Mouse (Mus musculus): ENCODE data around the gene Dbr1. TPM values are rescaled to one million over a fixed set of nuclear protein-coding genes. Genes with fewer than 3 reads are reported as not detected.
A peak's percentile ranks its signal among the peaks of the same experiment; 100 is the strongest.

Dbr1 gene
- polyA plus RNA-seq, 1 experiment from 2014 or later, result 13.9 TPM

DNA sequence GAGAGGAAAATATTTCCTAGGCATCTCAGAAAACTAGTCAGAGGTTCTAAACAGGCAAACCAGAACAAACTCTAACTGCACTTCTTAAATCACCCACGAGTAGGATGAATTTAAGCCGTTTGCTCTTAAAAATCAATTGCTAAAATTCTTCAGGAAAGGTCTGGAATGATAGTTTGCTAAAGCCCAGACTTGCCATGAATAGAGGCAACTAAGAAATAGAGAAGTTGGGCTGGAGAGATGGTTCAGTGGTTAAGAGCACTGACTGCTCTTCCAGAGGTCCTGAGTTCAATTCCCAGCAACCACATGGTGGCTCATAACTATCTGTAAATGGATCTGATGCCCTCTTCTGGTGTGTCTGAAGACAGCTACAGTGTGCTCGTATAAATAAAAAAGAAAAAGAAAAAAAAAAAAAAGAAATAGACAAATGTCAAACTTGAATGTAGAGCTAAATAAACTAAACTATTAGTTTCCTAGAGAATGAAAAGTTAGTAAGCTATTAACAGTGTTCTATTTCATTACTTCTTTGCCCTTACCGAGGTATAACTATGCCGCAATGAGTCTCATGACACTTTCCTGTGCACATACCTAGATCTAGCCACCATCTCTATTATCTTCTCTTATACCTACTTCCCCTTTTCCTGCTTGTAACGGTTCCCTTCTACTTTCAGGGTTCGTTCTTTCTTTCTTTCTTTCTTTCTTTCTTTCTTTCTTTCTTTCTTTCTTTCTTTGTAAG, 16.6 kb upstream of the Dbr1 start:
- no peak overlapping the region for H3K9ac ChIP-seq (ENCODE audit: low read depth, low read length)
- H3K27me3 ChIP-seq (ENCODE audit: control insufficient read depth, insufficient read depth, low read depth, low read length), result no peaks in the 10 kb centered on the region
- ATAC-seq (ENCODE audit: low read depth), result no peak
- H3K9me3 ChIP-seq (replicated peaks; ENCODE audit: control insufficient read depth, low read length), result no peaks in the 10 kb centered on the region
- no peak overlapping the region for H3K4me3 ChIP-seq (ENCODE audit: low read depth, low read length)
- H3K4me2 ChIP-seq (ENCODE audit: low read depth, low read length), result no peak overlapping the region
- H3K36me3 ChIP-seq (ENCODE audit: control insufficient read depth, insufficient read depth), result no peaks in the 10 kb centered on the region
- WGBS (ENCODE audit: insufficient replicate concordance), result 29% methylated on average over 7 of the region's 7 CpGs
- no peak overlapping the region for H3K27ac ChIP-seq (ENCODE audit: low read length)
- H3K4me1 ChIP-seq (ENCODE audit: control insufficient read depth, low read depth, low read length), result peaks cover 8% of the 10 kb centered on the region

- Histone ChIP-seq H3K4me3 (ENCODE audit: low read depth, low read length) (no peak overlapping the region), H3K27ac (ENCODE audit: low read length) (no peak overlapping the region), H3K4me2 (ENCODE audit: low read depth, low read length) (no peak overlapping the region), H3K4me1 (ENCODE audit: control insufficient read depth, low read depth, low read length) (peaks cover 8% of the 10 kb centered on the region), H3K9ac (ENCODE audit: low read depth, low read length) (no peak overlapping the region), H3K36me3 (ENCODE audit: control insufficient read depth, insufficient read depth) (no peaks in the 10 kb centered on the region), H3K27me3 (ENCODE audit: control insufficient read depth, insufficient read depth, low read depth, low read length) (no peaks in the 10 kb centered on the region), H3K9me3 (replicated peaks; ENCODE audit: control insufficient read depth, low read length) (no peaks in the 10 kb centered on the region)
- ATAC-seq (ENCODE audit: low read depth), result no peak
These were observed 16.1 kb upstream of the Dbr1 start for GRCm38 (mm10) chr9:99559557-99559904.

GRCm38 (mm10) chr9:99560389-99560788, 15.2 kb upstream of the Dbr1 start:
- H3K4me3 ChIP-seq (ENCODE audit: low read depth, low read length), result no peak overlapping the region
- H3K4me1 ChIP-seq (ENCODE audit: control insufficient read depth, low read depth, low read length), result peaks cover 8% of the 10 kb centered on the region
- 0 out of 2 replicates have a peak overlapping the region, but pooled peaks have one; percentile 8 for H3K4me2 ChIP-seq (ENCODE audit: low read depth, low read length)

DNA sequence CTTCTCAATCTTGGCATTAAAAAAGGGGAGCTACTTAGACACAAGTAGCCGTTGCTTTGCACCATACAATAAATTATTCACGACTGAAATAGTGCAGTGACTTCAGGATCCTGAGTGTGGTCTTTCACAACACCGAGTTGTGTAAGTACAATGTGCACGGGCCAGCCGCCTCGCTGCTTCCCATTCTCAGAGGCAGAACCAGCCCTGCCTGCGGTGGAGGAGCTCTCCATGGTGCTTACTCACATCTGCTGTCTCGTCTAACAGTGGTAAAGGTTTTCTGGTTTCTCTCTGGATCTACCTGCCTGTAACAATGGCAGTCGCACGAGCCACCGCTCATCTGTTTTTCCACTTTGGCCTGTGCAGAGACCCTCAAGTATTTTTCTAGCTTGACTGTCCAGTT, 11.9 kb upstream of the Dbr1 start:
- ATAC-seq (ENCODE audit: low read depth), result peak; percentile 23; the same call in 1 of the 2 replicates
- H3K4me3 ChIP-seq (ENCODE audit: low read depth, low read length), result no peak overlapping the region
- no peak overlapping the region for H3K9ac ChIP-seq (ENCODE audit: low read depth, low read length)
- no peak overlapping the region for H3K4me2 ChIP-seq (ENCODE audit: low read depth, low read length)
- H3K36me3 ChIP-seq (ENCODE audit: control insufficient read depth, insufficient read depth), result no peaks in the 10 kb centered on the region
- no peaks in the 10 kb centered on the region for H3K9me3 ChIP-seq (replicated peaks; ENCODE audit: control insufficient read depth, low read length)
- H3K27me3 ChIP-seq (ENCODE audit: control insufficient read depth, insufficient read depth, low read depth, low read length), result no peaks in the 10 kb centered on the region
- 8% methylated on average over 11 of the region's 11 CpGs for WGBS (ENCODE audit: insufficient replicate concordance)
- H3K4me1 ChIP-seq (ENCODE audit: control insufficient read depth, low read depth, low read length), result peaks cover 5% of the 10 kb centered on the region
- no peak overlapping the region for H3K27ac ChIP-seq (ENCODE audit: low read length)

More at GRCm38 (mm10) chr9:99560389-99560788, 15.2 kb upstream of the Dbr1 start:
- no peak overlapping the region for H3K27ac ChIP-seq (ENCODE audit: low read length)
- H3K9ac ChIP-seq (ENCODE audit: low read depth, low read length), result no peak overlapping the region
- ATAC-seq (ENCODE audit: low read depth), result no peak
- H3K9me3 ChIP-seq (replicated peaks; ENCODE audit: control insufficient read depth, low read length), result no peaks in the 10 kb centered on the region
- 79% methylated on average over 3 of the region's 3 CpGs for WGBS (ENCODE audit: insufficient replicate concordance)
- H3K36me3 ChIP-seq (ENCODE audit: control insufficient read depth, insufficient read depth), result no peaks in the 10 kb centered on the region
- no peaks in the 10 kb centered on the region for H3K27me3 ChIP-seq (ENCODE audit: control insufficient read depth, insufficient read depth, low read depth, low read length)

DNA sequence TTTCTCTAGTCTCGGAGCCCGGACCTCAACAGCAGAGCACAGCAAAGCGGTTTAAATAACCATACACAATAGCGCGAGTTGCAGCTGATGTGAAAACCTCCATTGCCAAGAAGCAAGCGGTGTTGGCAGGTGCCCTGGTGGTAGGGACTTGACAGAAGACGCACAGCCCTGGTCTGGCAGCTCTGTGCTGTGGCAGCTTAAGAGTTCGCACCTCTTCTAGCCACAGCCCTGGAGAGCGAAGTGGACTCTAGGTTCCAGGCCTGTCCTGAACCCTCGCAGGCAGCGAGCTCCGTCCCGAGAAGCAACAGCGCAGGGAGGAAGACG, 7.6 kb upstream of the Dbr1 start:
- ATAC-seq (ENCODE audit: low read depth), result no peak
- 1% methylated on average over 15 of the region's 15 CpGs for whole genome bisulfite sequencing (ENCODE audit: insufficient replicate concordance)
- Histone ChIP-seq H3K4me3 (ENCODE audit: low read depth, low read length) (peak overlapping the region; percentile 94), H3K36me3 (ENCODE audit: control insufficient read depth, insufficient read depth) (no peaks in the 10 kb centered on the region), H3K4me1 (ENCODE audit: control insufficient read depth, low read depth, low read length) (peaks cover 7% of the 10 kb centered on the region), H3K27me3 (ENCODE audit: control insufficient read depth, insufficient read depth, low read depth, low read length) (no peaks in the 10 kb centered on the region), H3K9me3 (replicated peaks; ENCODE audit: control insufficient read depth, low read length) (no peaks in the 10 kb centered on the region), H3K4me2 (ENCODE audit: low read depth, low read length) (peak overlapping the region; percentile 81), H3K27ac (ENCODE audit: low read length) (peak overlapping the region; percentile 96), H3K9ac (ENCODE audit: low read depth, low read length) (peak overlapping the region; percentile 91)

- Histone ChIP-seq H3K36me3 (ENCODE audit: control insufficient read depth, insufficient read depth) (no peaks in the 10 kb centered on the region), H3K27me3 (ENCODE audit: control insufficient read depth, insufficient read depth, low read depth, low read length) (no peaks in the 10 kb centered on the region), H3K4me2 (ENCODE audit: low read depth, low read length) (peak within 1 kb of the TSS; percentile 81), H3K4me3 (ENCODE audit: low read depth, low read length) (peak within 1 kb of the TSS; percentile 94), H3K27ac (ENCODE audit: low read length) (peak within 1 kb of the TSS; percentile 96), H3K9me3 (replicated peaks; ENCODE audit: control insufficient read depth, low read length) (no peaks in the 10 kb centered on the region), H3K9ac (ENCODE audit: low read depth, low read length) (peak within 1 kb of the TSS; percentile 91), H3K4me1 (ENCODE audit: control insufficient read depth, low read depth, low read length) (peaks cover 7% of the 10 kb centered on the region)
- ATAC-seq (ENCODE audit: low read depth), result peak; percentile 92
- under 1% methylated on average over 69 of the region's 70 CpGs for WGBS (ENCODE audit: insufficient replicate concordance)
These were observed 7.1 kb upstream of the Dbr1 start, which contains the start of gene Armc8 for GRCm38 (mm10) chr9:99568347-99569070. Gene Armc8 (minus strand): TSS chr9:99568899.

DNA sequence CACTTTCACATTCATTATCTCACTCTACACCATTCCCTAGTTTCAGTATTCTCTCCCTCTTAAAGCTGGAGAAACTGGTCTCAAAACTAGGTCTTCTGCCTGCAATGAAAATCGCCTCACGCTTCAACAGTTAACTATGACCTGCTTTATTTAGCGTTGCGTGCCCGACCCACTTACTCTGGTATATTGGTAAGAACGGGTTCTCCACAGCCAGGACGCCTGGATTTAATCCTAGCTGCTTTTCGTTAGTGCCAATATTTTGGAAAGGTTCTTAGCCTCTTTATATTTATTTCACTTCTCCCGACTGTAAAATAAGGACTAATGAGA, 6.6 kb upstream of the Dbr1 start:
- H3K36me3 ChIP-seq (ENCODE audit: control insufficient read depth, insufficient read depth), result no peaks in the 10 kb centered on the region
- no peak for ATAC-seq (ENCODE audit: low read depth)
- peaks cover 7% of the 10 kb centered on the region for H3K4me1 ChIP-seq (ENCODE audit: control insufficient read depth, low read depth, low read length)
- peak overlapping the region; percentile 81 for H3K4me2 ChIP-seq (ENCODE audit: low read depth, low read length)
- no peaks in the 10 kb centered on the region for H3K27me3 ChIP-seq (ENCODE audit: control insufficient read depth, insufficient read depth, low read depth, low read length)
- peak overlapping the region; percentile 91 for H3K9ac ChIP-seq (ENCODE audit: low read depth, low read length)
- peak overlapping the region; percentile 96 for H3K27ac ChIP-seq (ENCODE audit: low read length)
- H3K9me3 ChIP-seq (replicated peaks; ENCODE audit: control insufficient read depth, low read length), result no peaks in the 10 kb centered on the region
- H3K4me3 ChIP-seq (ENCODE audit: low read depth, low read length), result peak overlapping the region; percentile 94
- under 1% methylated on average over 9 of the region's 9 CpGs for WGBS (ENCODE audit: insufficient replicate concordance)

DNA sequence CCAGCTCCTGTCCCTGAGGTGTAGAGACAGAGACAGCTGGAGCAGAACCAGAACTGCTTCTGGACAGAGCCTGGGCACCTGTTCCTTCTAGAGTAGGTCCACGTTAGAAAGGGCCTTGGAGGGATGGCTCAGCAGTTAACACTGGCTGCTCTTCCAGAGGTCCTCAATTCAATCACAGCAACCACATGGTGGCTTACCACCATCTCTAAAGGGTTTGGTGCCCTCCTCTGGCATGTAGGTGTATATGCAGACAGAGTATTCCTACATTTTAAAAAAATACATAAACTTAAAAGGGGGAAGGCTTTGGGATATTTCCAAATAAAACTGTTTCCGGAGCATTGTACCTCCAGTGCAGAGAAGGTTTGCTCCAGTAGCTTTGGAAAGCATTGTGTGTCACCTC, 5.1 kb downstream of the Dbr1 start:
- Histone ChIP-seq H3K4me3 (ENCODE audit: low read depth, low read length) (no peak overlapping the region), H3K4me1 (ENCODE audit: control insufficient read depth, low read depth, low read length) (peaks cover 7% of the 10 kb centered on the region), H3K36me3 (ENCODE audit: control insufficient read depth, insufficient read depth) (peaks cover 28% of the 10 kb centered on the region), H3K4me2 (ENCODE audit: low read depth, low read length) (no peak overlapping the region), H3K9ac (ENCODE audit: low read depth, low read length) (no peak overlapping the region), H3K27ac (ENCODE audit: low read length) (no peak overlapping the region), H3K27me3 (ENCODE audit: control insufficient read depth, insufficient read depth, low read depth, low read length) (no peaks in the 10 kb centered on the region), H3K9me3 (replicated peaks; ENCODE audit: control insufficient read depth, low read length) (no peaks in the 10 kb centered on the region)
- 47% methylated on average over 2 of the region's 2 CpGs for WGBS (ENCODE audit: insufficient replicate concordance)
- no peak for ATAC-seq (ENCODE audit: low read depth)

- Histone ChIP-seq H3K4me3 (ENCODE audit: low read depth, low read length) (no peak overlapping the region), H3K27me3 (ENCODE audit: control insufficient read depth, insufficient read depth, low read depth, low read length) (no peaks in the 10 kb centered on the region), H3K27ac (ENCODE audit: low read length) (no peak overlapping the region), H3K9me3 (replicated peaks; ENCODE audit: control insufficient read depth, low read length) (no peaks in the 10 kb centered on the region), H3K36me3 (ENCODE audit: control insufficient read depth, insufficient read depth) (peaks cover 15% of the 10 kb centered on the region), H3K4me2 (ENCODE audit: low read depth, low read length) (no peak overlapping the region), H3K9ac (ENCODE audit: low read depth, low read length) (no peak overlapping the region), H3K4me1 (ENCODE audit: control insufficient read depth, low read depth, low read length) (no peaks in the 10 kb centered on the region)
- WGBS (ENCODE audit: insufficient replicate concordance), result 22% methylated on average over 8 of the region's 8 CpGs
- ATAC-seq (ENCODE audit: low read depth), result no peak
These were observed 12.1 kb downstream of the Dbr1 start for GRCm38 (mm10) chr9:99587505-99588202.
